Mouse (Mus musculus): Measurements from ENCODE around the gene Adam12. TPM values are rescaled to one million over a fixed set of nuclear protein-coding genes. Genes with fewer than 3 reads are reported as not detected.

Gene Adam12
- polyA plus RNA-seq, 1 experiment from 2014 or later: 23.2 TPM

GRCm38 (mm10) chr7:133946113-133946512, 285.8 kb downstream of the Adam12 start:
- no peak overlapping the region for H3K9ac ChIP-seq
- peaks cover 4% of the 10 kb centered on the region; the same call in 1 of the 2 replicates for H3K36me3 ChIP-seq
- no peak for ATAC-seq (ENCODE audit: borderline replicate concordance, extremely low read depth, low FRiP score, low TSS enrichment)

DNA sequence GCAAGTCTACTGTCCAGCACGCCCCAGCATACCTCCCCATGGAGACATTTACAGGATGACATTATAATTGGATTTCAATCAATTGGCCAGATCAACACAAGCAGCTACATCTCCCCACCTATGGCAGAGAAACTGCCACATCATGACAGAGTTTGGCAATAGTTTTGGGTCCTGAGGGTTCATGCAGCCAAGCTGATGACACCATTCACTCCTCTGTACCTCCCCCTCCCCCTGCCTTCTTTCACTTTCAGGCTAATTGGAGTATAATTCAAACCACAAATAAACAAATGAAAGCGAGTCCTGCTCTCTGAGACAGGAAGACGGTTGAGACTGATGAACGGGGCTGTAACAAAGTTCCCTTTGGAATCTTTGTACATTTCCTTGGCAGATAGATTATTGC, 291.5 kb downstream of the Adam12 start:
- WGBS: 53% methylated on average over 4 of the region's 4 CpGs

More at GRCm38 (mm10) chr7:133946113-133946512, 285.8 kb downstream of the Adam12 start:
- Histone ChIP-seq H3K27ac (peak overlapping the region; percentile 69), H3K4me2 (no peak overlapping the region), H3K9me3 (no peaks in the 10 kb centered on the region), H3K27me3 (no peaks in the 10 kb centered on the region), H3K4me3 (no peak overlapping the region), H3K4me1 (peaks cover 6% of the 10 kb centered on the region)
- WGBS: 70% methylated on average over 4 of the region's 4 CpGs

DNA sequence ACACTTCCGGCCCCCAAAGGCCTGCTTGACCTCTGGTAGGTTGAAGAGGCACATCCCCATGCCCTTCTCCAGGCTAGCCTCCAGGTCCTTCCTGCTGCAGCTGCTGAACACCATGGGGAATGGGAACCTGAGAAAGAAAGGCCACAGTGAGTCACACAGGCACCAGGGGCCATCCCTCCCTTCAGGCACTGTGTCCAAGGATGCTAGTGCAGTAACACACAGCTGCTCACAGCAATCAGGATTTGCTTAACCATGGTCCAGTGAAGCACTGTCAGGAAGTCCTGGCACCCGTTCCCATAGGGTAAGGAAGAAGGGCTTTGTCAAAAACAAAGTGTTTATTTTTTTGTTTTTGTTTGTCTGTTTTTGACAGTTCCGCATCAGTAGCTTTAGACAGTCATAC, 294.5 kb downstream of the Adam12 start:
- WGBS: 86% methylated on average over 3 of the region's 3 CpGs

More for the DNA sequence above, 291.5 kb downstream of the Adam12 start:
- H3K27me3 ChIP-seq: no peaks in the 10 kb centered on the region
- H3K36me3 ChIP-seq: peaks cover 13% of the 10 kb centered on the region; the same call in 1 of the 2 replicates
- H3K4me1 ChIP-seq: 0 out of 2 replicates have a peak, but pooled peaks cover 6% of the 10 kb centered on the region
- no peak for ATAC-seq (ENCODE audit: borderline replicate concordance, extremely low read depth, low FRiP score, low TSS enrichment)
- no peak overlapping the region for H3K27ac ChIP-seq
- H3K9ac ChIP-seq: no peak overlapping the region
- H3K9me3 ChIP-seq: no peaks in the 10 kb centered on the region
- H3K4me3 ChIP-seq: no peak overlapping the region
- no peak overlapping the region for H3K4me2 ChIP-seq

GRCm38 (mm10) chr7:133936377-133936776, 295.6 kb downstream of the Adam12 start:
- Histone ChIP-seq H3K4me3 (no peak overlapping the region), H3K4me1 (peaks cover 30% of the 10 kb centered on the region), H3K9me3 (no peaks in the 10 kb centered on the region), H3K27ac (no peak overlapping the region), H3K27me3 (no peaks in the 10 kb centered on the region), H3K9ac (no peak overlapping the region), H3K36me3 (peaks cover 18% of the 10 kb centered on the region; the same call in 1 of the 2 replicates), H3K4me2 (no peak overlapping the region)
- no peak for ATAC-seq (ENCODE audit: borderline replicate concordance, extremely low read depth, low FRiP score, low TSS enrichment)
- WGBS: 65% methylated on average over 4 of the region's 4 CpGs

More for the DNA sequence above, 294.5 kb downstream of the Adam12 start:
- H3K9ac ChIP-seq: no peak overlapping the region
- H3K4me2 ChIP-seq: no peak overlapping the region
- no peak overlapping the region for H3K27ac ChIP-seq
- no peaks in the 10 kb centered on the region for H3K27me3 ChIP-seq
- H3K36me3 ChIP-seq: peaks cover 13% of the 10 kb centered on the region; the same call in 1 of the 2 replicates
- no peak for ATAC-seq (ENCODE audit: borderline replicate concordance, extremely low read depth, low FRiP score, low TSS enrichment)
- H3K9me3 ChIP-seq: no peaks in the 10 kb centered on the region
- no peak overlapping the region for H3K4me3 ChIP-seq
- peaks cover 30% of the 10 kb centered on the region for H3K4me1 ChIP-seq

- H3K36me3 ChIP-seq: peaks cover 23% of the 10 kb centered on the region; the same call in 1 of the 2 replicates
- H3K27me3 ChIP-seq: no peaks in the 10 kb centered on the region
- no peak overlapping the region for H3K9ac ChIP-seq
- 15% methylated on average over 6 of the region's 6 CpGs for WGBS
- no peak overlapping the region for H3K27ac ChIP-seq
- no peaks in the 10 kb centered on the region for H3K9me3 ChIP-seq
- ATAC-seq (ENCODE audit: borderline replicate concordance, extremely low read depth, low FRiP score, low TSS enrichment): peak; percentile 89
- H3K4me3 ChIP-seq: no peak overlapping the region
- peaks cover 27% of the 10 kb centered on the region for H3K4me1 ChIP-seq
- no peak overlapping the region for H3K4me2 ChIP-seq
Observed at GRCm38 (mm10) chr7:133933378-133933777, 298.6 kb downstream of the Adam12 start.

- Histone ChIP-seq H3K4me3 (no peak overlapping the region), H3K4me2 (no peak overlapping the region), H3K27ac (no peak overlapping the region), H3K9ac (no peak overlapping the region), H3K4me1 (peaks cover 27% of the 10 kb centered on the region), H3K27me3 (no peaks in the 10 kb centered on the region), H3K9me3 (no peaks in the 10 kb centered on the region), H3K36me3 (peaks cover 23% of the 10 kb centered on the region; the same call in 1 of the 2 replicates)
- ATAC-seq (ENCODE audit: borderline replicate concordance, extremely low read depth, low FRiP score, low TSS enrichment): no peak
- WGBS: 95% methylated on average over 11 of the region's 11 CpGs
Observed at GRCm38 (mm10) chr7:133931481-133931880, 300.5 kb downstream of the Adam12 start.

DNA sequence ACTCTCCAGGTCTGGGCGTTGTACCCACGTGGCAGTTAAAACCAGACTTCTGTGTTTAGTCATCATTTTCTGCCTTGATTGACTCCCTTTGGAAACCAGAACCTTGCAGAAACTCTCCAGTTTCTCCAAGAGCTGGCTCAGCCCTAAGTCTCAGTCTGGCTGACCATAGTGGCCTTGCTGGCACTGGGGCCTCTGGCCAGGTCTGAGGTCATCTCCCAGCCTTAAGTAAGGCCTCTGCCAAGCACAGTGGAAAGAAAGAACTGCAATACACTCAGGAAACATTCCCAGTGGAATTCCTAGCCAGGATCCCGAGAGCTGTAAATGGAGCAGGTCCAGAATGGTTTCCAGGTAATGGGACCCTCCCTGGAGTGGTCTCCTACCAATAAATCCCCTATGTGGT, 303.0 kb downstream of the Adam12 start:
- no peak overlapping the region for H3K9ac ChIP-seq
- H3K27me3 ChIP-seq: no peaks in the 10 kb centered on the region

DNA sequence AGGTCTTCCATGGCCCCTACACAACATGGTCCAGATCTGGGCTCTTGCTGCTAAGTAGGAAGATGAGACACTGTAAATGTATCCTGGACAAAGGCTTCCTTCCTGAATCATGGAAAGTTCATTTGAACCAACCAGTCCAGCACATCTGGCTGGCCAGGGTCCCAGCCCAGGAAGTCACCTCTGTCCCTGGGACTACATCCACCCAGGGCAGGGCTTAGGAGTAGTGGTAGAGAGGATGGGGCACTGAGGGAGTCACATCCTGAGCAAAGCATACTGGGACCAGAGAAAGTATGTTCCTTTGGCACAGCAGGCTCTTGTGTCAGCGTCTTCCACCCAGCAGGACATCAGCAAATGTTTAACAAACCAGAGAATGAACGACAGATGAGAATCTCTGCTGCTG, 306.2 kb downstream of the Adam12 start:
- Histone ChIP-seq H3K27me3 (no peaks in the 10 kb centered on the region), H3K4me2 (no peak overlapping the region), H3K4me1 (peaks cover 6% of the 10 kb centered on the region; the same call in 1 of the 2 replicates), H3K4me3 (no peak overlapping the region), H3K27ac (no peak overlapping the region), H3K9me3 (no peaks in the 10 kb centered on the region), H3K9ac (no peak overlapping the region), H3K36me3 (peaks cover 18% of the 10 kb centered on the region; the same call in 1 of the 2 replicates)
- no peak for ATAC-seq (ENCODE audit: borderline replicate concordance, extremely low read depth, low FRiP score, low TSS enrichment)
- 60% methylated on average over 2 of the region's 2 CpGs for WGBS

More for the DNA sequence above, 303.0 kb downstream of the Adam12 start:
- Histone ChIP-seq H3K27ac (no peak overlapping the region), H3K9me3 (no peaks in the 10 kb centered on the region), H3K4me2 (no peak overlapping the region), H3K4me3 (no peak overlapping the region), H3K36me3 (peaks cover 18% of the 10 kb centered on the region; the same call in 1 of the 2 replicates), H3K4me1 (peaks cover 12% of the 10 kb centered on the region)
- ATAC-seq (ENCODE audit: borderline replicate concordance, extremely low read depth, low FRiP score, low TSS enrichment): no peak
- WGBS: 95% methylated on average over 3 of the region's 3 CpGs

DNA sequence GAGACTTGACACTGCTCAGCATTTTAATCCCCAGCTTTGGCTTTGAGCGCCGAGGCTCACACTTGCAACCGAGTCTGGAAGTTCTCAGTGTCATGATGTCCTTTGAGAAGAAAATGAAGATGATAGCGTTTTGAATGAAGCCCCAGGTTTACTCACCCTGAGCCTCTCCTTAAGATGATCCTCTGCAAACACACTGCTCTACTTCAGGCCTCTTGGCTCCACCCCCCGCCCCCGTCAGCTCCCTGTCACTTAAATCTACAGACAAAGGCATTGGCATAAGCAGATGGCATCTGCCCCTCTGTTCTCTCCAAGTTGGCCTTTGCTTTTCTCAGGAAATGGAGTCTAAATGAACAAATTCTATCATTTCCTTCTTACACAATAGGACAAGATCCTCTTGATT, 308.0 kb downstream of the Adam12 start:
- Histone ChIP-seq H3K27ac (peak overlapping the region; percentile 12; the same call in 1 of the 2 replicates), H3K4me2 (no peak overlapping the region), H3K27me3 (no peaks in the 10 kb centered on the region), H3K4me1 (peaks cover 15% of the 10 kb centered on the region), H3K4me3 (no peak overlapping the region), H3K9ac (no peak overlapping the region), H3K36me3 (0 out of 2 replicates have a peak, but pooled peaks cover 14% of the 10 kb centered on the region), H3K9me3 (no peaks in the 10 kb centered on the region)
- no peak for ATAC-seq (ENCODE audit: borderline replicate concordance, extremely low read depth, low FRiP score, low TSS enrichment)
- 40% methylated on average over 6 of the region's 6 CpGs for WGBS

DNA sequence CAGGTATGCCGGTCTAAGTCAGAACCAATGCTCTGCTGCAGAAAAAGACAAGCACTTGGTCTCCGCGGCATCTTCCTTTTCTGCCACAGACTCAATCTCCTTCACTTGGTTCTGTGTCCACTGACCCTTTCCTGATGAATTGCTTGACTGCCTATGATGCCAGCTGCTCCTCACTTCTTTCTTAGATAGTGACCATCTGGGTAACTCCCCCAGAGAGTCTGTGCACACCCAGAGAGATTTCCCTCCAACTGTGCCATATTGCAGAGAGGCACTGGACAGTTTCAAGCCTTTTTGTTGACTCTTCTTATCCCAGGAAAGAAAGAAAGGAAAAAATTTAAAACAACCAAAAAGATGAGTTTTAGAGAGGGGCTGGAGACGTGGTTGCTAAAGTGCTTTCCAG, 310.7 kb downstream of the Adam12 start:
- no peak overlapping the region for H3K9ac ChIP-seq
- no peak overlapping the region for H3K4me3 ChIP-seq
- H3K4me2 ChIP-seq: no peak overlapping the region
- H3K9me3 ChIP-seq: no peaks in the 10 kb centered on the region
- no peak for ATAC-seq (ENCODE audit: borderline replicate concordance, extremely low read depth, low FRiP score, low TSS enrichment)
- H3K27me3 ChIP-seq: no peaks in the 10 kb centered on the region
- 92% methylated on average over 4 of the region's 4 CpGs for WGBS
- peaks cover 15% of the 10 kb centered on the region for H3K4me1 ChIP-seq
- H3K36me3 ChIP-seq: 0 out of 2 replicates have a peak, but pooled peaks cover 6% of the 10 kb centered on the region
- no peak overlapping the region for H3K27ac ChIP-seq

DNA sequence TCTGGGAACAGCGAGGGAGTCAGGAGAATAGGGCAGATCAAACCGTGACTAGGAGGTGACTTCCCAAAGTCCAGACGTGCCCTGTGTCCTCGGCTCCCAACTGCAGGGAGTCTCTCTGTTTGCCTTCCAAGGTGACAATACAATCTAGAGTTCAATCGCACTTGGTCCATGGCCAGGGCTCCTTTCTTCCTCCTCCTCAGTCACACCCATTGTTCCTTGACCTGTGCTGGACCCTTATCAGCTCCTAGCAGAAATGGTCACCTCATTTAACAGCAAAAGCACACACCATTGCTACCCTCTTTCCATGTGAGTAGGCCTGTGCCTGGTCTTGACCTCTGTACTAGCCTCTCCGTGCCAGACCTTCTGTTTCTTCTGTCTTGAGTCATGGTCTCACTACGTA, 311.2 kb downstream of the Adam12 start:
- Histone ChIP-seq H3K36me3 (0 out of 2 replicates have a peak, but pooled peaks cover 6% of the 10 kb centered on the region), H3K4me2 (no peak overlapping the region), H3K4me1 (peaks cover 15% of the 10 kb centered on the region), H3K27me3 (no peaks in the 10 kb centered on the region), H3K9ac (no peak overlapping the region), H3K9me3 (no peaks in the 10 kb centered on the region), H3K4me3 (no peak overlapping the region), H3K27ac (no peak overlapping the region)
- 75% methylated on average over 7 of the region's 7 CpGs for WGBS
- no peak for ATAC-seq (ENCODE audit: borderline replicate concordance, extremely low read depth, low FRiP score, low TSS enrichment)

DNA sequence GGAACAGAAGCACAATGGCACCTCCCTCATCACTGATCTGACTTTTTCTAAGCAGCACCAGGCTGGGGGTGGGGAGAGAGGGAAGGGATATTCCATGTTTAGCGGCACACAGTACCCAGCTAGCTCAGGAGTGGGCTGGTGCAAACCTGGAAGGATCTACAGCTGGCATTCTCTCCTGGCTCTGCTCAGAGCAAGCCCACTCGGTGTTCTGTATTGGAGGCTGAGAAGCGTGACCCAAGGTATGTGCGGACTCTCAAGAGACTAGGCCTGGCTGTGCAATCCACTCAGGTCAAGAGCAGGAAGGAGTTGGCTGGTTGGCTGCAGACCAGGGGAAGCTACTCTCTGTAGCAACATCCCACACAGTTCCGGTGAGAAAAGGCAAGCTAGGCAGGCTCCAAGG, 312.0 kb downstream of the Adam12 start:
- Histone ChIP-seq H3K4me2 (no peak overlapping the region), H3K36me3 (peaks cover 10% of the 10 kb centered on the region), H3K27ac (0 out of 2 replicates have a peak overlapping the region, but pooled peaks have one; percentile 13), H3K9me3 (no peaks in the 10 kb centered on the region), H3K27me3 (no peaks in the 10 kb centered on the region), H3K9ac (no peak overlapping the region), H3K4me3 (no peak overlapping the region), H3K4me1 (peaks cover 15% of the 10 kb centered on the region)
- ATAC-seq (ENCODE audit: borderline replicate concordance, extremely low read depth, low FRiP score, low TSS enrichment): peak; percentile 62; the same call in 1 of the 2 replicates
- WGBS: 64% methylated on average over 5 of the region's 5 CpGs

Data from lung, embryonic 15.5 days (tissue).